Mouse (Mus musculus) lung, postnatal 0 days (tissue): ENCODE measurements around the gene Gm3448.

ENCODE experiments used
- CTCF ChIP-seq: IDR thresholded peaks from 2 replicates; pipeline ENCODE4 v1.5.1; 2016; ENCODE audit warnings: antibody characterized with exemption, mild to moderate bottlenecking
- EP300 ChIP-seq: IDR thresholded peaks from 2 replicates; pipeline ENCODE4 v1.6.1; 2016; ENCODE audit warnings: antibody characterized with exemption, mild to moderate bottlenecking, control low read depth

DNA sequence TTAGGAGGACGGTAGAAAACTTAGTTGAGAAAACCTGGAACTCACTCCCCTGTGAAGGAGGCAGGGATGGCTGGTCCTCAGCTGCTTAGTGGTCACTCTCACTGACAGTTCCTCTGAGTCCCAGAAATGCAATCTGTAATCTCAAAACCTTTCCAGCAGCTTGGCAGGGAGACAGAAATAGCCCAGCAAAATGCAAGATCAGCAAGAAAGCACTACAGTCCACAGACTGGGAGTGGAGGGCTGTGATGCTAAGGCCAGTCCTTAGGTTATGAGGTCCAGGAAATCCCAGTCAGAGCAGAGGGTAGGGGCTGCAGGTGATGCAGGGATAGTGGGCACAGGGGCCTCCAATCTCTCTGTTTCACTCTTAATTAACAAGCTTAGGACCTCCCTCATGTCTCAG, 25.6 kb upstream of the Gm3448 start:
- TF ChIP-seq CTCF (no peak), EP300 (no peak)
